ENCODE assay signal across 19 mouse cellular contexts in genomic region chr3:153432053-153432816, GRCm38 (mm10).
DNase-seq lines count a peak whose midpoint lies in the region; ATAC-seq and TF ChIP-seq lines count a peak whose summit lies in the region.
"Had no signal": no experiment of that assay in that cellular context is flagged by ENCODE, and none has a peak within 500 bp of the region (broad histone marks: within the 10 kb centered on the region; RNA-seq: fewer than 3 reads in every experiment).

No protein-coding gene starts in this region.

- H3K4me3 ChIP-seq in forebrain, embryonic 10.5 days = no peak overlapping the region
- H3K4me3 ChIP-seq in forebrain, embryonic 11.5 days (ENCODE audit: low read depth, low read length) = no peak overlapping the region
- no peak overlapping the region for H3K4me3 ChIP-seq in layer of hippocampus, adult 2 months
- no peak overlapping the region for H3K4me3 ChIP-seq in forebrain, embryonic 15.5 days
- H3K4me3 ChIP-seq: heart, embryonic 10.5 days; limb, embryonic 13.5 days; neural tube, embryonic 12.5 days; stomach, embryonic 15.5 days had no signal

- H3K9me3 ChIP-seq in forebrain, embryonic 10.5 days = no peaks in the 10 kb centered on the region
- H3K9me3 ChIP-seq in forebrain, embryonic 11.5 days (ENCODE audit: control insufficient read depth, low read length) = no peaks in the 10 kb centered on the region
- no peaks in the 10 kb centered on the region for H3K9me3 ChIP-seq in forebrain, embryonic 15.5 days
- H3K9me3 ChIP-seq: heart, embryonic 10.5 days; limb, embryonic 13.5 days; neural tube, embryonic 12.5 days; stomach, embryonic 15.5 days had no signal

- no peak for TF ChIP-seq CTCF in layer of hippocampus, adult 2 months (conservative IDR thresholded peaks at IDR 0.05)

- H3K9ac ChIP-seq in forebrain, embryonic 11.5 days (ENCODE audit: low read length) = no peak overlapping the region
- H3K9ac ChIP-seq in forebrain, embryonic 15.5 days (replicated peaks) = no peak overlapping the region
- H3K9ac ChIP-seq: limb, embryonic 13.5 days; liver, embryonic 14.5 days; neural tube, embryonic 12.5 days; stomach, embryonic 15.5 days had no signal

- DNase-seq in forebrain, embryonic 10.5 days (ENCODE audit: extremely low spot score, low spot score) = no peak
- DNase-seq in forebrain, embryonic 11.5 days (ENCODE audit: low spot score) = no peak
- no peak for DNase-seq in layer of hippocampus, adult 2 months (ENCODE audit: low spot score in 2 of 2)
- DNase-seq in layer of hippocampus, postnatal 25 days (ENCODE audit: extremely low spot score in 1 of 2, low spot score in 1 of 2) = no peak
- peak; percentile 44 to 54 for DNase-seq in cerebellum, postnatal 10 days
- no peak for DNase-seq in adrenal gland, adult (ENCODE audit: inconsistent age in 2 of 2, low spot score in 1 of 2)
- DNase-seq: adrenal gland, postnatal 14 days; gastrocnemius, postnatal 36 days; heart, postnatal 10 days; kidney, adult 9 months; thymus, adult 2 months had no signal

- 88% methylated on average over 6 of the region's 6 CpGs for WGBS in forebrain, embryonic 10.5 days
- 85% methylated on average over 6 of the region's 6 CpGs for WGBS in forebrain, embryonic 11.5 days
- 51% methylated on average over 6 of the region's 6 CpGs for WGBS in forebrain, embryonic 15.5 days

- no peaks in the 10 kb centered on the region for H3K36me3 ChIP-seq in forebrain, embryonic 10.5 days (replicated peaks)
- no peaks in the 10 kb centered on the region for H3K36me3 ChIP-seq in forebrain, embryonic 11.5 days (ENCODE audit: control insufficient read depth, insufficient read depth, low read length)
- no peaks in the 10 kb centered on the region for H3K36me3 ChIP-seq in forebrain, embryonic 15.5 days
- H3K36me3 ChIP-seq: heart, embryonic 10.5 days; limb, embryonic 13.5 days; neural tube, embryonic 12.5 days; stomach, embryonic 15.5 days had no signal

- no peak overlapping the region for H3K4me2 ChIP-seq in forebrain, embryonic 11.5 days (ENCODE audit: low read depth, low read length, severe bottlenecking)
- H3K4me2 ChIP-seq in forebrain, embryonic 15.5 days (replicated peaks) = no peak overlapping the region
- H3K4me2 ChIP-seq: limb, embryonic 13.5 days; neural tube, embryonic 12.5 days; stomach, embryonic 15.5 days had no signal

- 0 out of 2 replicates have a peak overlapping the region, but pooled peaks have one; percentile 15 for H3K27ac ChIP-seq in forebrain, embryonic 10.5 days
- H3K27ac ChIP-seq in forebrain, embryonic 11.5 days (ENCODE audit: low read depth, low read length) = no peak overlapping the region
- H3K27ac ChIP-seq in layer of hippocampus, adult 2 months = peak overlapping the region; percentile 33; the same call in 1 of the 2 replicates
- H3K27ac ChIP-seq in forebrain, embryonic 15.5 days (replicated peaks) = peak overlapping the region; percentile 39
- H3K27ac ChIP-seq: heart, embryonic 10.5 days; limb, embryonic 13.5 days; liver, embryonic 14.5 days; neural tube, embryonic 12.5 days; stomach, embryonic 15.5 days had no signal

- no peaks in the 10 kb centered on the region for H3K27me3 ChIP-seq in forebrain, embryonic 10.5 days (ENCODE audit: poor library complexity, severe bottlenecking)
- H3K27me3 ChIP-seq in forebrain, embryonic 11.5 days (ENCODE audit: control insufficient read depth, insufficient read depth, low read length) = no peaks in the 10 kb centered on the region
- no peaks in the 10 kb centered on the region for H3K27me3 ChIP-seq in forebrain, embryonic 15.5 days
- H3K27me3 ChIP-seq: limb, embryonic 13.5 days; neural tube, embryonic 12.5 days; stomach, embryonic 15.5 days had no signal

- no peak for ATAC-seq in forebrain, embryonic 11.5 days (replicated peaks; ENCODE audit: low FRiP score)
- ATAC-seq in forebrain, embryonic 15.5 days (replicated peaks) = peak; percentile 66; the same call in 1 of the 2 replicates
- ATAC-seq: inflammation-experienced regulatory T-cells, adult 6 months; lung, postnatal 0 days had no signal

- peaks cover 12% of the 10 kb centered on the region for H3K4me1 ChIP-seq in forebrain, embryonic 10.5 days
- no peaks in the 10 kb centered on the region for H3K4me1 ChIP-seq in forebrain, embryonic 11.5 days (replicated peaks; ENCODE audit: control insufficient read depth, insufficient read depth, low read length)
- H3K4me1 ChIP-seq in forebrain, embryonic 15.5 days = peaks cover 23% of the 10 kb centered on the region
- H3K4me1 ChIP-seq: heart, embryonic 10.5 days; stomach, embryonic 15.5 days had no signal

Comparison
In these comparisons a context has a peak if more than half of its experiments do, and no peak if none do; other contexts are left out.
1. DNase-seq: peak in cerebellum, postnatal 10 days (2 of 2); none in forebrain, embryonic 10.5 days (single experiment), forebrain, embryonic 11.5 days (single experiment), layer of hippocampus, adult 2 months (0 of 2), layer of hippocampus, postnatal 25 days (0 of 2) and adrenal gland, adult (0 of 2).